Mouse (Mus musculus): ENCODE results near the gene Nop10.
"Not testable (repeated sequence)": the region's sequence is repeated elsewhere in the genome, so short reads cannot be mapped to it uniquely, and the experiment has no call there.

Gene Nop10

DNA sequence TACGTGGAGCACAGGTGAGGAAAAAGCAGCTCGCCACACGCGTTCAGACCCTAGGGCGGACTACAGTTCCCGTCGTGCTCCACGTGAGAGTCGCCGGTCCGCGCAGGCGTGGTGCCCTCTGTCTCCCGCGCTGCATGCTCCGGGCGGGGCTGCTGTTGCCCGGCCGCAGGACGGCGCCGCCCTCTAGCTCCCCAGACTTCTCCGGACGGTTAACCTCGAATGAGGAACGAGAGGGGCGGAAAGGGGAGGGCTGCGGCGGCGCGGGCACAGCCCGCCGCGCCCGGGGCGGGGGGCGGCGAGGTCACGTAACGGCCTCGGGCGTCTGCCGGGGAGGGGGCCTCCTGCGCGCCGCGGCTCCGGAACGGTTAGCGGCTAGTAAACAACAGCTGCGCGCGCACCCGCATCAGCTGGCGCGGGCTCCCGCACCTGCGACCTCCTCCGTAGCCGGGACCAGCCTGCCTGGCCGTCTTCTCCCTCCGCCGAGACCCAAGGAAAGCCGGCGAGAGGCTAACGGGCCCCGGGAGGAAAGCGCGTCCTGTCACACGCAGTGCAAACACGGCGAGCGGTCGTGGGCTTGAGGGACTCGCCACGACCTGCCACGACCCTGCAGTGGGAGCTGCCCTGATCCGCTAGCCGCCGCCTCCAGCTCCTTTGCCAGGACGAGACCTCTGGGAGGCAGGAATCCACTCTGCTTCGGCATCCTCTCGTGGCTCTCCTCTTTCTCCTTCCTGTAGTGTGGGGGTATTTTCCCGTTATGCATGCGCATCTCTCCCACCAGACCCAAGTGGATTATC is 3.9 kb downstream of the Nop10 start, which contains the start of gene Slc12a6:
Gene Slc12a6 (plus strand): TSS at position 378 of the 794 bp plus-strand sequence.
- DNase-seq (ENCODE audit: extremely low spot score), result peak; percentile 91

DNA sequence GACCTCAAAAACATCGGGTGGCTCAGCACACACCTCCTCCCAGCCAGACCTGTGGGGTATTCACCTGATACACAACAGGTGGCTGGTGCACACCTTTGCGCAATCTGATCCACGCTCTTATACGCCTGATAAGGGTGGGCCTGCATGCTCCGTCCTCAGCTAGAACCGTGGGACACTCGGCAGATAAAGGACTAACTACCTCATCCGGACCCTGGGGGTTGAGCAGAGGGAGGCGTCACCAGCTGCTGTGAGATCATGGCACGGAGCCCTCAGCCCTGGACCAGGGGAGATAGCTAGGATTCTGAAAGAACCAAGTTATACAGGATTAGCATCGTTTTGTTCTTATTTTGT is 4.5 kb downstream of the Nop10 start, which contains the start of gene Gm21985:
Gene Gm21985 (plus strand): TSS at position 73 of the 351 bp plus-strand sequence.
- DNase-seq (ENCODE audit: extremely low spot score), result peak; percentile 37

DNA sequence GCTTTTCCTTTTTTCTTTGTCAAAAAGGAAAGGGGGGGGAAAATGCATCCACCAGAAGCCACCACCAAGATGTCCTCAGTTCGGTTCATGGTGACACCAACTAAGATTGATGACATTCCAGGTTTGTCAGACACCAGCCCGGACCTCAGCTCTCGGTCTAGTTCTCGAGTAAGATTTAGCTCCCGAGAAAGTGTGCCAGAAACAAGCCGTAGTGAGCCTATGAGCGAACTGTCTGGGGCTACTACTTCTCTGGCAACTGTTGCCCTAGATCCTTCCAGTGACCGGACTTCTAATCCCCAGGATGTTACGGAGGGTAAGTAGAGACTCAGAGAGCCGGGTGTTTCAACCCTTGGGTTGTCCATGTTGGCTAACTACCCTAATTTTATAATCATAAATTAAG is 5.1 kb downstream of the Nop10 start:
- DNase-seq (ENCODE audit: extremely low spot score), result no peak

DNA sequence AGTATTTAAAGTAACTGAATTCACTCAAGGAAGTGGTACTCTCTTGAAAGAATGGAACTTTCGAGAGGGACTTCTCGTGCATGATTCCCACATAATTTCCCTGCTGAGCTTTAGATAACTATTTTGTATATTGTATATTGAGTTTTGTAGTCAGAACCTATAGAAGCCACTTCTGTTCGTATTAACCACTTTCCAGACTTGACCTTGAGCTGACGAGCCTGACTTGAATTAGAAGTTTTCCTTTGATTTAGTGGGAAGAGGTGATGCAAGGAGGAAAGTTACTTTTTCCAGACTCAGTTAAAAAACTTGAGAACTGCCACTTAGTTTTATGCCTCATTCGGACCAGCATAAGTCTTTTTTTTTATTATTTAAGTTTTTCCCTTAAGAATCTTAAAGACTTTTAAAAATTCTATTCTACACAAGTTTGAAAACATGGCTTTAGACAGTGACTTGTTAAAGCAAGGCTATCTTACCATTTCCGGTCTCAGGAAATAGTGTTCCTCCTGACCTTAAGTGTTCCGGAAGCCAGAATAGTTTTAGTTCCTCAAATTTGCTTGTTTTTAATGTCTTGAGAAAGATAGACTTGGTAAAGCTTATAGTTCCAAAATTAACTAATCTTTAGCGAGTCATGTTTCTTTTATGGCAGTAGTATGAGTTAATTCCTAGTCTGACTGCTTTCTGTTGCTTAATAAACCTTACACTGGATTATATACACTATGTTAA is 6.0 kb downstream of the Nop10 start:
- no peak for DNase-seq (ENCODE audit: extremely low spot score)

DNA sequence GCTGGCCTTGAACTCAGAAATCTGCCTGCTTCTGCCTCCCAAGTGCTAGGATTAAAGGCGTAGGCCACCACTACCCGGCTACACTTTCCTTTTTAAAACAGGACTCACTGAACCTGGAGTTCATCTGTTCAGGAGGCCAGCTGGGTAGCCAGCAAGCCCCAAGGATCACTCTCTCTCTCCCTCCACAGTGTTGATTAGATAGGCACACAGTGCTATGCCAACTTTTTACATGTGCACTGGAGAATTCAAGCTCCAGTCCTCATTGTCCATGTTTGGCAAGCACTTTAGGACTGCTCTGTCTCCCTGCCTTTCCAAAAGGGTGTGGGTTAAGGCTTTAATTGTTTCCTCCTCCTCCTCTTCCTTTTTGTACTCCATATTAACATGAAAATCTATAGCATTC is 8.3 kb downstream of the Nop10 start:
- DNase-seq (ENCODE audit: extremely low spot score), result no peak

DNA sequence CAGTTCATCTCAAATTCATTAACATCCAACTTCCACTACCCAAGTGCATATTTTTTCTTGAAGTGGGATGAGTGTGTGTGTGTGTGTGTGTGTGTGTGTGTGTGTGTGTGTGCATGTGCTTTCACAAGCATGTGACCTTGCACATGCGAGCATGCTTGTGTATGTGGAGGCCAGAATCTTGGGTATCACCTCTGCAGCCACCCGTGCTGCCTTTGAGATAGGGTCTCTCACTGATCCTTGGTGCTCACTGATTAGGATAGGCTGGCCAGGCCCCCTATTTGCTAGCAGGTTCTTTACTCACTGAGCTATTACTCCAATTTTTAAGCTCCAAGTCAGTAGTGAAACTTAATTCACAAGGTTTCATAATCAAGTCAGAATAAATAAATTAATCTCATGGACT is 11.2 kb downstream of the Nop10 start:
- DNase-seq (ENCODE audit: extremely low spot score), result no peak

DNA sequence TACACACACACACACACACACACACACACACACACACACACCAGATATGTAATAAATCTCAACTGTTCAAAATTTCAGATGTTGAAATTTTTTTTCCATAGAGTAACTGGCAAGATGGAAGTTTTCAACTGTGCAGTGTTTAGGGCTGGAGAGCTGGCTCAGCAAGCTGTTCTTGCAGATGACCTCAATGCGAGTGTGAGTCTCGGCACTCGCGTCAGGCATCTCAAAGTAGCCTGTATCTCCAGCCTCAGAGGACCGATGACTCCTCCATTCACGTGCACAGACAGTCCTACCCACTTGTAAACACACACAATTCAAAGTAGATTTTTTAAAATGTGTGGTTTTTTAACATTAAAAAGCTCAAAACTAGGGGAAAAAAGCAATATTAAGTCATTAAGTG is 11.7 kb downstream of the Nop10 start:
- no peak for DNase-seq (ENCODE audit: extremely low spot score)

DNA sequence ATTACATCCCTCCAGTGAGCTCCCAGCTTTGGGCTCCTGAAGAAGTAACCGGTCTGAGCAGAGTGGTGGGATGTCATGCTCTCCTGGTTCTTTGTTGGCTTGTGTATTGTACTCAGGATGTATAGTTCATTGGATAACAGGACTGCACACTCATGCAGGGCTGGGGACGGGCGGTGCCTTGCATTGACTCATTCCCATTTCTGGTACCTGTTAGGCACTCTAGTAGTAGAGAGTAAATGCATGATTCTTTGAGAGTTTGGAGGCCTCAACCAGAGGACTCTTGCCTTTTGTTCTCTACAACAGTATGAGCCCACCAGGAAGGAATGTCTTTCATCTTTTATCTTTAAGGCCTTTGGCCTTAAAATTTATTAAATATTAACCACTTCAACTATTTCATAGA is 15.1 kb downstream of the Nop10 start:
- no peak for DNase-seq (ENCODE audit: extremely low spot score)

DNA sequence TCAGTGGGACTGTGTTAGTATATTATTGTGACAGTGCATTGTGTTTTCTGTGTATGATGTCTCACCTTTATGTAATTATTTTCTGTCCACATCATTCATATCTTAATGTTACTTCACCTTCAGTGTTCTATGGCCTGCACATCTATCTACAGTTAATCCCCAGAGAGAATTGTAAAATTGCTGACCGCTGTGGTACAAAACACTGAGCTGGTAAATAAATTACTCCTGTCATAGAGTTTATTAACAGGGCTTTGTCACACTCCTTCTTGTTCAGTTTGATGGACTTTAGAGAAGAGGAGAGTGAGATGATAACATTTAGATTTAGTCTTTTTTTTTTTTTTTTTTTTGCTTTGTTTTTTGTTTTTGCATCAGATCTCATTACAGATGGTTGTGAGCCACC is 21.1 kb downstream of the Nop10 start:
- no peak for DNase-seq (ENCODE audit: extremely low spot score)

DNA sequence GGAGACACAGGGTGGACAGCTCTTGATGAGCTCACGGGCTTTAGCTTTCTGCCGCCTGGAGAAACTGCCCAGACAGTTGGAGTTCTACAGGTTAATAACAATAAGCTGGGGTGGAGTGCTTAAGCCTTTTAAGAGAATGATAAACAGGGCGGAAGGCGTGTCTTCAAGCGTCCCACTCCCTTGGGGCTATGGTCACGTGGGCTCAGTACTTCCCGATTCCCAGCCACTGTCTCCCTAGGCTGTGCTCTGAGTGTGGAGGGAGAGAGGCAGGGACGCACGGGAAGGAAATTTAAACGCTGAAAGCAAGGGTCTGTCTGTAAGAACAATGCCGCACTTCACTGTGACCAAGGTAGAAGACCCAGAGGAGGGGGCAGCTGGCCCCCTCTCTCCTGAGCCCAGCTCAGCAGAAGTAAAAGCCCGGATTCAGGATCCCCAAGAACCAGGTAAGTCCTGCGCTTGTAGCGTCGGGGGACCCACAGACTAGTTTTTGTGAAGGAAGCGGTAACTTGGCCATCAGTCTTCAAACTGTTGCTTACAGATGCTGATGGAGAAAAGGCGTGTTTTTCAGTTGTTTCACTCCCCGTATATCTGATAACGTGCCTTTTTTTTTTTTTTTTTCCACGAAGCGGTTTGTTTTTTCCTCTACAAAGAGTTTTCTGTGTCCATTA is 22.8 kb downstream of the Nop10 start:
- DNase-seq (ENCODE audit: extremely low spot score), result peak; percentile 58

DNA sequence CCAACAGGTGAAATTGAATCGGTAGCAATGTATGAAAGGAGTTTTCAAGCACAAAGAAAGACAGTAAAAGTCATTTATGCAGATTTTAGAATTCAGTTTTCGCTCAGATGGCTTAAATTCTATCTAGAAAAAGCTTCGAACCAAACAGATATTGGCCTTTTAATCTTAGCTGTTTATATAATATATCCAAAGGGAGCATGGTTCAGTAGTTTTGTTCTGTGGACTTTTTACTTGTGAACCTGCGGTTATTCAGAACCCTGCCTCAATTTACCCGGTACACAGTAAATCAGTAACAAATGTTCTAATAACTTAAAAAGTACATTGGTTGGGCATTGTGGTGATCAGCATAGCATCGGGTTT is 23.3 kb downstream of the Nop10 start:
- DNase-seq (ENCODE audit: extremely low spot score), result no peak

DNA sequence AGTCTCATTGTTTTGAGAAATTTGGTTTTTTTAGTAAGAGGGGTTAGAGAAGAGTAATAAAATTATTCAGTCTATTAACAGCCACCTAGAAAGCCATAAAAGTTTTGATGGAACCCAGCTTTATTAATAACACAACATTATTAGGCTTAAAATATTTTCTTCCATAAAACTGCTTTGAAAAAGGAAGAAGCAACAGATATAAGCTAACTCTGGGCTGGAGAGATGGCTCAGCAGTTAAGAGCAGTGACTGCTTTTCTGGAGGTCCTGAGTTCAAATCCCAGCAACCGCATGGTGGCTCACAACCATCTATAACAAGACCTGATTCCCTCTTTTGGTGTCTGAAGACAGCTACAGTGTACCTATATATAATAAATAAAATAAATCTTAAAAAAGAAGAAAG is 24.3 kb downstream of the Nop10 start:
- DNase-seq (ENCODE audit: extremely low spot score), result not testable (repeated sequence)

DNA sequence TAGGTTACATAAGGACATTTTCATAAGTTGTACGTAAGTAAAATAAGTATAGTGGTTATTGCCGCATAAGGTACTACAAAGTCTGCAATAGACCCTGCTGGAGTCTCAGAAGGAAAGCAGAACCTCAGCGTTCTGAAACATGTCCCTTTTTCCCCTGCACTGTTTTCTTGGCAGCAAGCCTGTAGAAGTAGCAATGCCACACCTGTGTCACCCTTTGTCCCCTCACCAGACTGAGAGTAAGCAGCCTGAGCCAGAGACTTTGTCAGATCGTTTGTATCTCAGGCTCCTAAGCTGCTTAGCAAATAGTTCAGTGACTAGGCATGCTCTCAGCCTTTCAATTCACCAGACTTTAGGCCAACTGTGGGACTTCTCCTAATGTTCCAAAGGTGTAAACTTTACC is 25.3 kb downstream of the Nop10 start:
- DNase-seq (ENCODE audit: extremely low spot score), result no peak

DNA sequence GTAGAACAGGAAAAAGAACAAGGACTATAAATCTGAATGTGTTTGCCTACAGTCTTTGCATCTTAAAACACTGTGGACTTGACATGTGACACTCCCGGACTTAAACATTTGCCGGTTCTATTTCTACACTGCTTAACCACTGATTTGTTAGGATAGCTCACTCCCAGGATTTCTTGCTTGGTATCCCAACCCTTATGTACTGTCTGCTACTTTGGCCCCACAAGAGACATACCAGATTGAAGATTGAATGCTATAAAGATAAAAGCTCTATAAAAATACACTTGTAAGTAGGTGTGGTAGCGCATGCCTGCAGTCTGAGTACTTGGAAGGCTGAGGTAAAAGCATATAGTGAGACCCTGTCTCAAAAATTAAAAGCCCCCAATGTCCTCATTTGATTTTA is 27.8 kb downstream of the Nop10 start:
- no peak for DNase-seq (ENCODE audit: extremely low spot score)

DNA sequence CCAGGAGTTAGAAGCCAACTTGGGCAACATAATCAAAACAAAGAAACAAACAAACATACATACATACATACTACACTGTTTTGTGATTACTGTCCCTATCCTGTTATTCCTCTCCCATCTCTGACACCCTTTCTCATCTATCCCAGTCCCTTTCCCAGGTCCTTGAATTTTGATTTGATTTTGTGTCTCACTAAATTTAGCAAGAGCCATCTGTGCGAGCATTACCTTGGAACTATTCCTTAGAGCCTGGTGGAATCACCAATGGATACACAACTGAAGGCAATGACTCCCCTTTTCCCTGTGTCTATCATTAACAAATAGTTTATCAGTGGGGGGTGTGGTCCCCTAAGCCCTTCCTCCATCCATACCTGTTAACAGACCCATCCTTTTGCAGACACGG is 31.1 kb downstream of the Nop10 start:
- DNase-seq (ENCODE audit: extremely low spot score), result no peak

DNA sequence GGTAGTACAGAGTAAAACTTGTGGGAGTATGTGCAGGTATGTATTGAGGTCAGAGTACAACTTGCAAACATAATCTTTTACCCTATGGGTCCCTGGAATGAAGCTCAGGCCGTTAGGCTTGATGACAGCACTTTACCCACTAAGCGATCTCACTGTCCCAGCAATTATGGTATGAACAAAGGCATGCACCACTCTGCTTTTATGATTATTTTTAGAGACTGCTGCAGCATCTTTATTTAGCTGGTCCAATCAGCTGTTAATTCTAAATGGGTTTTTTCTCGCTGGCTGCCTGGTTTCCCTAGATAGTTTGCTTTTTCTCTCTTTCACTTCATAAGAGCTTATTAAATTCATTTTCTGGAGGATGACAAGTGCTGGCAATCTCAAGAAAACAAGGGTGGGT is 34.5 kb downstream of the Nop10 start:
- DNase-seq (ENCODE audit: extremely low spot score), result no peak

DNA sequence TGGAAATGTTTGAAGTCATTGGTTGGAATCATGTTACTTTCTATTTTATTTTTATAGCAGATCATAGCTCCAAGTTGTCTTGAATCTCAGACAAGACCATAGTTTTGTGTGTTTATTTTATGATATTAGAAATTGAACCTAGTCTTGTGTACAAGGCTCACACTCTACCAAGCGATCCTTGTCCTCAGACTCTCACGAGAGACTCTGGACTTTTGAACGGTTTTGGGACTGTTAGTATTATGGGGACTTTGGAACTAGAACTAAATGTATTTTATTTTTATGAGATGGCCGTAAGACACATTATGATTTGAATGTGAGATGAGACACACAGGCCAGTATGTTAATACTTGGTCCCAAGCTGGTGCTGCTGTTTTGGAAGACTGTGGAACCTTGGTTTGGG is 36.5 kb downstream of the Nop10 start:
- no peak for DNase-seq (ENCODE audit: extremely low spot score)

DNA sequence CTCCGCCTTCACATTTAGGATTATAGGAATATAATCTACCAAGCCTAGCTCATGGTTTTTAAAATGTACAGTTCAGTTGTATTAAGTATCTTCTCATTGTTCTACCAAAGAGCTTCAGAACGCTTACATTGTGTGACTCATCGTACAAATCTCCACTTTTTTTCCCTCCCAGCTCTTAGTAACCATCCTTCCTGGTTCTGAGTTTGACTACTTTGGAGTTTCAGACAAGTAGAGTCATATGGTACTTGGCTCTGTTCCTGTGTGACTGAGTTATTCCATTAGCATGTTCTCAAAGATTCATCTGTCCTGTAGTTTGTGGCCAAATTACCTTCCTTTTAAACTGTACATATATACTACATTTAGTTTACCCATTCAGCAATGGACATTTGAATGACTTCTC is 46.9 kb downstream of the Nop10 start:
- DNase-seq (ENCODE audit: extremely low spot score), result no peak

DNA sequence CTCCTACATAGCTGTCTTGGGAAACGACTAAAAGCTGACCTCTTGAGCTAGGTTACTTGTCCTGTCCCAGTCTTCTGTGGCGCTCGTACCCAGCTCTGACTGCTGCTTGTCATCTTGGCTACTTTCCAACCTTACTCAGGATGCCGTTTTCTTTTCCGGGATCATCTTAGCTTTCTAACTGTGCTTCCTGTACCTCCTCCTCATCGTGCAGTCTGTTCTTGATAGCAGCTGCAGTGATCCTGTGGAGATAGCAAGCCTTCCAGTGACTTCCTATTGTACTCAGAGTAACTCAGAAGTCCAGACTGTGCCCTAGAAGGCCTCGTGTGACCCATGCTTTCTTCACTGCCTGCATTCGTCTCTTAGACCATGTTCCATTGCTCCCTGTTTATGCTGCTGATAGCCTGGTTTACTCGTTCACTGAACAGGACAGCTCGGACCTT is 47.5 kb downstream of the Nop10 start:
- DNase-seq (ENCODE audit: extremely low spot score), result no peak

Data from embryo, embryonic 9.5 days (tissue).